Mouse (Mus musculus) granulocyte monocyte progenitor cell, adult 5-6 weeks (primary cell): ENCODE data around the gene Bbx. TPM values are rescaled to one million over a fixed set of nuclear protein-coding genes. Genes with fewer than 3 reads are reported as not detected.

Source experiments
- ATAC-seq: replicated peaks from 2 replicates; pipeline ENCODE4 v1.8.0; 2016; ENCODE audit warnings: mild to moderate bottlenecking, moderate TSS enrichment, inconsistent platforms; ENCODE audit not compliant: poor library complexity, severe bottlenecking
- total RNA-seq, 2 experiments: library from RNA; stranded (forward) in 1 of 2; stranded (reverse) in 1 of 2; fragments of 200-712, 200-1000 nt in 1 of 2; fragments of >200 nt in 1 of 2; fragmentation: Nextera tagmentation in 1 of 2; gene quantifications; 2 replicates each; pipeline ENCODE4 v1.2.3; 2014 to 2017

The Bbx gene
- total RNA-seq (2014; fragmentation: Nextera tagmentation) (22.8 and 29.6 TPM in 2 replicates), total RNA-seq (2017) (30.9 and 33.7 TPM in 2 replicates)

- ATAC-seq: peak; percentile 86
These were observed at the start of gene Bbx for GRCm38 (mm10) chr16:50432062-50432878. TSS of gene Bbx (minus strand) at chr16:50432390.

GRCm38 (mm10) chr16:50481892-50482291 is 49.7 kb upstream of the Bbx start:
- 0 out of 2 replicates have a peak, but pooled peaks have one; percentile 20 for ATAC-seq

- no peak for ATAC-seq
These were observed 49.2 kb upstream of the Bbx start for GRCm38 (mm10) chr16:50481341-50481740.

DNA sequence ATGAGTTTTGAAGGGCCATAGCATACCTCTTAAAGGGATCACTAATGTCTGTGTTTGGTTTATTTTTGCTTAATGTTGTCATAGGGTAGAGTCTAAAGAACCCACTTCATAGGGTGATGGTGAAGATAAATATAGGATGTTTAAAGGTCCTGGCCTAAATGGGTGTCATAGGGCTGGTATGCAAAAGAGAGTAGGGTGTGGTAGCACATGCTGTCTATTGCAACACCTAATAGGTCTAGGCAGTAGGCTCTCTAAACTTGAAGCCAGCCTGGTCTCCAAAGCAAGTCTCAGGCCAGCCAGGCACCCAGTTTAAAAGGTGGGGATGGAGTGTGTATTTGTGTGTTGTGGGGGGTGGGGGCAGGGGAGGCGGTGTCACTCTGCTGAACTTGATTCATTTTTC is 46.5 kb upstream of the Bbx start:
- no peak for ATAC-seq

GRCm38 (mm10) chr16:50477628-50478027 is 45.4 kb upstream of the Bbx start:
- ATAC-seq: no peak

DNA sequence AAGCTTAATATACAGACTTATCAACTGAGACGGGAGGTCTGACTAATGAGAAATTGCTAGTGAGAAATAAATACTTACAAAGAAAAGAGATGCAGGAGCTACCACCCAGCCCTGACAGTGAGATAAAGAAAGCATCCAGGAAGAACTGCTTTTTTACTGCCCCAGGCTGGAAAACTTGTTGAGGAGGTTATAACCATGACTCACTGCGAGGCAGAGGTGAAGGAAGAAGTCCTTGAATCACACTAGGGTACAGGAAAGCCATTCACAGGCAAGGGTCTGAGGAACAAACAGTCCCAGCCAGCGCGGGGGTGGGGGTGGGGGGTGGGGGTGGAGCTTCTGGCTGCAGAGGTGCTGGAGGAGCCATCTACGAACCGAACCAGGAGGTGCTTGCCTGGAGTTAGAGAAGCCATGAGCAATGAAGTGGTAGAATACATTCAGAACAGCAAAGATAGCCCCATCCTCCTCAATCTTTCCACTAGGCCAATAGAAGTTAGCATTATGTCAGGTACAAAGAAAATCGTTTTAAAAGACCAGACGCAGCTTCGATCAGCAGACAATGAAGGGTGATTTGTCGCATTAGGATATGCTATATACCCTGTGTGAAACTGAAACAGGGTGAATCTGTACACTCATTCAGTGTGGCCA is 30.2 kb upstream of the Bbx start:
- peak; percentile 17 for ATAC-seq

DNA sequence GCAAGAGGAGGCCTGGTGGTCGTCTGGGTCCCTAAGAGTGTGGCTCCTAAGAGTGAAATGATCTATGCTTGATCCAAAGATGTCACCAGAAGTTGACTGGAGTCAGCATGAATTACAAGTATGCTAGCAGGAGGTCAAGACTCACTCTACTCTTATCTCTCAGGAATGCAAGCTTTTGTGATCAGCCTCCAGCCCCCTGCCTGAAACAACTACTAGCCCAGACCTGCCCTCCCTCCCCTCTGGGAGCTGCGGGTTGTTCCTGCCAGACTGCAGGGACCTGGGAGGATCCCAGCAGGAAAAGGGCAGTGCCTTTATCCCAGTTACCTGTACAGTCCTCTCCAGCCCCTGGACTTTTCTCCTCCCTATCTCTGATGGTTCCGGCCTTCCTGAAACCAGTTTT is 27.0 kb upstream of the Bbx start:
- ATAC-seq: no peak

DNA sequence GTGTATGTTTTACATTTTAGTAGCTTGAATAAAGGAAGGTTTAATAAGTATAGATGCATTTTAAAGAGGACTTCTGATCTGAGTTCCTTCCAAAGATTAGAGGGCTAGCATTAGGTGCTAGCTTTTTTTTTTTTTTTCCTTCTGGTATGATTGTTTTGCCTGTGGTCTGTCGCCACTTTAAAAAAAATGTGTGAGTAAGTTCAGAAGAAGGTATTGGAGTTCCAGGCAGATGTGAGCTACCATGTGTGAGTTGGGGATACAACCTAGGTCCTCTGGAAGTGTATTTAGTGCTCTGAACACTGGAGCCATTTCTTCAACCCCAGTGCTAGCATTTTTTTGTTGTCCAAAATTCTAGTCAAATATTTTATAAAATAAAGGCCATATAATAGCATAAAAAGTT is 23.9 kb upstream of the Bbx start:
- ATAC-seq: no peak

GRCm38 (mm10) chr16:50449086-50449485 is 16.9 kb upstream of the Bbx start:
- peak; percentile 92 for ATAC-seq

DNA sequence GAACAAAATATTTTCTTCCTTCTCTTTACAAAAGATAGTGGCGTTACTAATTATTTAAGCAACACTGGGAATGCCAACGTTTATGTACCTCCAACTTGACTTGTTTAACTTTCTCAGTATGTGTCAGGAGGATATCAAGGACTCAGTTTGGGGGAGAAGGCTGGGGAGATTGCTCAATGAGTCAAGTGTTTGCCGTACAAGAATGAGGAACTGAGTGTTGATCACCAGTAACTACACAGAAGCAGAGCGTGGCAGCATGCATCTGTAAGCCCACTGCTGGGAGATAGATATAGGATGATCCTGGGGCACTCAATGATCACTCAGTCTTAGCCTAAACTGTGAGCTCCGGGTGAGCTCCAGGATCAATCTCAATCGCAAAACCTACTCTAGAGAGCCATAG is 12.8 kb upstream of the Bbx start:
- peak; percentile 94 for ATAC-seq

DNA sequence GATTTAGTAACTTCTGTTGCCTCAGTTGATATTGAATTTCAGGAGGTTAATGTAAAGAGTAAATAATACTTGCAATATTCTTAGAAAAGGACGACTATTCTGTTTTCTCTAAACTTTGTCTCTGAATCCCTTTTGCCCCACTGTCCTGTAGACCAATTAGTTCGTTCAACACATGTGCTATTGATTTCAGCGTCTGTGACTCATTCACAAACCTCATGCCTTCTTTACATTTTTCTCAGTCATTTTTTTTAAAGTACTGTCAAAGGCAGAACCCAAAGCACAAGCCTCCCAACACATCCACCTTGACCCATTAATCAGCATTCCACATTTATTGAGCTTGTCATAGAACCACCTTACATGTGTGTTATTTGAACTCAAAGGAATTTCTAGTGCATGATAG is 6.6 kb upstream of the Bbx start:
- ATAC-seq: no peak

GRCm38 (mm10) chr16:50437788-50438187 is 5.6 kb upstream of the Bbx start:
- ATAC-seq: peak; percentile 78

DNA sequence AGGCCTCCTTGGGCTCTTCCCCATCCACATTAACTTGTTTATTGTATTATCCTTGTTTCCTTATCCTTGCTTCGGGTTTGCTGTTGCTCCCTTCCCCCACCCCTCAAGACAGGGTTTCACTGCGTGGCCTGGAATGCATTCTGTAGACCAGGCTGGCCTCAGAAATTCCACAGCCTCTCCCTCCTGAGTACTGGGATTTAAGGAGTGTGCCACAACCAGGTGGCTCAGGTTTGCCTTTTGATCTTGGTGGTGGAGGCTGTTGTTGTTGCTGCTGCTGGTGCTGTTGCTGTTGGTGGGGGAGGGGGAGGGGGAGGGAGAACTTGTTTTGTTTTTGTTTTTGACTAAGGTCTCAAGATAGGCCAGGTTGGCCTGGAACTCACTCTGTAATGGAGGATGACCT is 5.1 kb upstream of the Bbx start:
- no peak for ATAC-seq

GRCm38 (mm10) chr16:50431011-50431981 is 894 bp downstream of the Bbx start:
- ATAC-seq: peak; percentile 12

- no peak for ATAC-seq
These were observed 1.7 kb downstream of the Bbx start for GRCm38 (mm10) chr16:50430515-50430877.

GRCm38 (mm10) chr16:50429692-50430514 is 2.3 kb downstream of the Bbx start:
- ATAC-seq: 0 out of 2 replicates have a peak, but pooled peaks have one; percentile 5

DNA sequence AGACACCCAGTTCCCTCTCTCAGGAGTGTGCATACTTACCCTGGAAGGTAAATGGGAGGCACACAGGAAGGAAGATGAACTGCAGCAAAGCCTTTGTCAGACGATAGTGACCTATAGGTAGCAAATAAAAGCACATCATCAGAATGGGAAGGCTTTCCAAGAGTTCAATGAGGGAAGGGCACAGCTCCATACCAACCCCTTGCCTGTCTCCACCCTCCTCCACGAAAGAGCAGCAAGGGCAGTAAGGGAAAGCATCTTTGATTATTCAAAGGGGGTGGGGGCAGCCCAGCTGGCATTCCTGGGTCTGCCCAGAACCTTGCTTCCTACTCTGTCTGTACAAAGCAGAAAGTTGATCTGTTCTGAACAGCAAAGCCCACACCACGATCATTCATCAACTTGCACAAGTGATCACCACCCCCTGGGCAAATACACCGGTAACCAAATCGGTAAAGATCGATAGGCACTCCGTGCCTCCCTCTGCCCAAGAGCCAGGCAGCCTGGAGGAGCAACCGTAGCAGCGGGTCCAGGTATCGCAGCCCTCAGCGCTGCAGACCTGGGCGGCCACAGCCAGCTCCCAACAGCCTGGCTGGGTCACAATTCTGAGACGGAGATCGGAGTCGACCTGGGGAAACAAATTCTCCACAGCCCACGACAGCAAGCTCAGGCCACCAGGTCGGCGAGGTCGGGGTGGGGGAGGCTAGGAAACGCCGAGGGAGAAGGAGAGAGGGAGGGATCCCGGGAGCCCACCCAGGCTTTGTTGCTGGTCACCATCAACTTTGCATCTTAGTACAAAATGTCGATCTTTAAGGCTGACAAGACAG is 3.1 kb downstream of the Bbx start:
- 0 out of 2 replicates have a peak, but pooled peaks have one; percentile 4 for ATAC-seq

GRCm38 (mm10) chr16:50420130-50420529 is 12.1 kb downstream of the Bbx start:
- ATAC-seq: no peak

DNA sequence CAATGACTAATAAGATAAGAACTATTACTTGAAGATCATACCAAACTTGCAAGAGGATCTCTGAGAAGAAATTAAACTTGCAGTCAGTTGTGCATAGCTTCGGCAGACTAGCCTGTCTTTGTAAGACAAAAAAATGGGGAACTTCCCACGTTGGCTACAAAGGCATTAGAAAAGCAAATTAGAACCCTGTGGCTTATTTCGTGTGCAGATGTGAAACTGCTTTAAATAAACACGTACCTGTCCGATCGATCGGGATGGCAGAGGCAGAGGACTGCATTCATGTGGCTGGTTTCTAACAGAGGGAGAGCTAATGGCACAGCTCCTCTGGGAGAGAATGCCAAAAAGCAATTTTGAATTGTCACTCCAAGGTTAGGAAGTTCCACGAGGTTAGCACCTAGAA is 16.8 kb downstream of the Bbx start:
- no peak for ATAC-seq
